Mouse (Mus musculus) liver, postnatal 0 days (tissue): ENCODE results near the gene Prkca. TPM values are rescaled to one million over a fixed set of nuclear protein-coding genes. Genes with fewer than 3 reads are reported as not detected.

Experiments used
- ATAC-seq: fragments of 200-750 bp; cut with Nextera tagmentation; 2 replicates; pipeline ENCODE4 v1.8.0; 2017; ENCODE audit warnings: mild to moderate bottlenecking, moderate library complexity
- DNase-seq: peaks from one replicate; pipeline ENCODE4 v3.0.0-alpha.2; 2016
- H3K27ac ChIP-seq: fragments of 300-500 bp; sonication (generic); 2 replicates; pipeline ENCODE4 v1.5.1; 2014; ENCODE audit warnings: antibody characterized with exemption, moderate library complexity, mild to moderate bottlenecking, low read depth
- H3K27me3 ChIP-seq: fragments of 300-500 bp; sonication (generic); 2 replicates; pipeline ENCODE4 v1.6.1; 2014; ENCODE audit warnings: low read length, control low read depth, mixed read lengths; ENCODE audit not compliant: insufficient read depth
- H3K36me3 ChIP-seq: fragments of 300-500 bp; sonication (generic); replicated peaks from 2 replicates; pipeline ENCODE4 v1.6.1; 2014; ENCODE audit warnings: mild to moderate bottlenecking, control low read depth, low read length, moderate library complexity, mixed read lengths; ENCODE audit not compliant: insufficient read depth
- H3K4me1 ChIP-seq: fragments of 300-500 bp; sonication (generic); 2 replicates; pipeline ENCODE4 v1.6.1; 2014; ENCODE audit warnings: antibody characterized with exemption, mild to moderate bottlenecking, control low read depth; ENCODE audit not compliant: insufficient read depth
- H3K4me2 ChIP-seq: fragments of 300-500 bp; sonication (generic); 2 replicates; pipeline ENCODE4 v1.6.1; 2014; ENCODE audit warnings: low read depth, mild to moderate bottlenecking, low read length, moderate library complexity, mixed read lengths
- H3K4me3 ChIP-seq: fragments of 300-500 bp; sonication (generic); 2 replicates; pipeline ENCODE4 v1.5.1; 2014; ENCODE audit warnings: low read depth, low read length
- H3K9ac ChIP-seq: fragments of 300-500 bp; sonication (generic); replicated peaks from 2 replicates; pipeline ENCODE4 v1.6.1; 2014; ENCODE audit warnings: mild to moderate bottlenecking, moderate library complexity
- H3K9me3 ChIP-seq: fragments of 300-500 bp; sonication (generic); 2 replicates; pipeline ENCODE4 v1.6.1; 2016; ENCODE audit warnings: mild to moderate bottlenecking, control low read depth, low read length, mixed read lengths
- CTCF ChIP-seq: sonication (generic); IDR thresholded peaks from 2 replicates; pipeline ENCODE4 v1.5.1; 2016; ENCODE audit warnings: antibody characterized with exemption, low read depth
- EP300 ChIP-seq: IDR thresholded peaks from 2 replicates; pipeline ENCODE4 v1.6.1; 2016; ENCODE audit warnings: antibody characterized with exemption, low read depth, mild to moderate bottlenecking
- WGBS: fragments of 180-500 bp; shearing (Covaris S2); extraction: QIAGEN DNeasy Blood & Tissue Kit; methylation state at CpG from one replicate; pipeline ENCODE4 v1.1.7; 2014; ENCODE audit not compliant: insufficient replicate concordance; 5-methylcytosine and 5-hydroxymethylcytosine counted together
- polyA plus RNA-seq: library from polyadenylated mRNA; unstranded; fragments of >200 nt; fragmentation: Nextera tagmentation; extraction: Ambion mirVana; gene quantifications from 2 replicates; pipeline ENCODE4 v1.2.1, GENCODE M21; 2015

The Prkca gene
- polyA plus RNA-seq, 1 experiment from 2014 or later = 3.0 TPM

DNA sequence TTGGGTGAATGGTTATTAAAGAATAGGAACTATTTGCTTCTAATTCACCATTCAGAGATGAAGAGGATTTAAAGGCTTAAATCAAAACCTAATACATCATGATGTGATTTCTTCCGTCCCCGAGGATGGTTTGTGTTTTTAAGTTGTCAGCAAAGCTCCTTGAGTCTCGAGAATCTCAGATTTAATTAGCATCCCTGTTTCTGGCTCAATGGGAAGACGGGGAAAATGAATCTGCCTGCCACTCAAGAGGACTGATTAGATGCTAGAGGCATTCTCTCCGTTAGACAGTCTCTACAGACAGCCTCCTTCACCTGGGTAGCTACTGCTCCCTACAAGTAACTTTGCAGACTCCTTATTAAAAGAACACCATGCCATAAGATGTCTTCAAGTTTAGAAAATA lies 396.9 kb downstream of the Prkca start:
- 74% methylated on average over 5 of the region's 5 CpGs for WGBS
- DNase-seq (no peak), ATAC-seq (no peak)
- Histone ChIP-seq H3K4me3 (no peak overlapping the region), H3K27me3 (no peaks in the 10 kb centered on the region), H3K9me3 (no peaks in the 10 kb centered on the region), H3K36me3 (peaks cover 14% of the 10 kb centered on the region), H3K27ac (no peak overlapping the region), H3K4me1 (no peaks in the 10 kb centered on the region), H3K4me2 (no peak overlapping the region), H3K9ac (no peak overlapping the region)
- TF ChIP-seq EP300 (no peak), CTCF (no peak)

DNA sequence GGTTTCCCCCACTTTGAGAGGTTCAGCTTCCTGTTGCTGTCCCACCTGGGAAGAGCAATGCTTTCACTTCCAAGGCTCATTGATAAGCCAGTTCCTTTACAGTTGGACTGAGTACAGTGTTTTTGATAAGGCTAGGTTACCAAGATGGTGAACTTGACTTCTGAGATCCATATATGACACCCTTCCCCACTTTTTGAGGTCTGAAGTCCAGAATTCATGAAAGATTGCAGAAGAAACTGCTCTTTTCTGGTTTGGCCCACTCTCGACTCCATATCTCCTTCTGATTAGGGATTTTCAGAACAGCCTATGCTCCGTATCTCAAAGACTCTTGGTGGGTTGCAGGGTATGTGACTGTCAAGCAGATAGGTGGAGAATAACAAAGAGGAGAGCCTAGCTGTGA lies 406.8 kb downstream of the Prkca start:
- no peak overlapping the region for H3K4me2 ChIP-seq
- TF ChIP-seq EP300 (no peak), CTCF (no peak)
- H3K27ac ChIP-seq = no peak overlapping the region
- ATAC-seq (no peak), DNase-seq (no peak)
- H3K36me3 ChIP-seq = peaks cover 19% of the 10 kb centered on the region
- no peak overlapping the region for H3K4me3 ChIP-seq
- H3K4me1 ChIP-seq = no peaks in the 10 kb centered on the region
- no peak overlapping the region for H3K9ac ChIP-seq
- 0 out of 2 replicates have a peak, but pooled peaks cover 2% of the 10 kb centered on the region for H3K9me3 ChIP-seq
- no peaks in the 10 kb centered on the region for H3K27me3 ChIP-seq
- 88% methylated on average over 2 of the region's 2 CpGs for WGBS

DNA sequence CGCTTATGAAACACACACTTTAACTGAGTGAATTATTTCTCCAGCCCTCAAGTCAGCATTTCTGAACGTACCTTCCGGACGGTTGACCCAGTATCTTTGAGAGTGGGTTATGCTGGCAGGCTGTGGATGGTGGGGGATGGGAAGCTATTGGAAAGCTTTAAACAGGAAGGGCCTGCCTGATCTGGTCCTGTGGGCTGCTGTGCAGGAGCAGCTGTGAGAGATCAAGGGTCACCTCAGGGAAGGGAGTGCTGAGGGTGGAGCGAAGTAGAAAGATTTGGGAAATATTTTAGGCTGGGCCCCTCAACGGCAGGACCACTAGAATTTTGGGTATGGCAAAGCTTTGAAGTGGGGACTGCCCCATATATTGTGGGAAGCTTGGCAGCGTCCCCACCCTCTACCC lies 412.0 kb downstream of the Prkca start:
- no peaks in the 10 kb centered on the region for H3K27me3 ChIP-seq
- no peaks in the 10 kb centered on the region for H3K9me3 ChIP-seq
- ATAC-seq = no peak
- H3K4me3 ChIP-seq = no peak overlapping the region
- WGBS = 54% methylated on average over 7 of the region's 7 CpGs
- TF ChIP-seq EP300 (no peak), CTCF (no peak)
- no peak overlapping the region for H3K9ac ChIP-seq
- H3K4me2 ChIP-seq = no peak overlapping the region
- DNase-seq = no peak
- no peaks in the 10 kb centered on the region for H3K36me3 ChIP-seq
- no peaks in the 10 kb centered on the region for H3K4me1 ChIP-seq
- H3K27ac ChIP-seq = no peak overlapping the region

GRCm38 (mm10) chr11:107931288-107931687 lies 412.4 kb downstream of the Prkca start:
- H3K27ac ChIP-seq = no peak overlapping the region
- no peaks in the 10 kb centered on the region for H3K27me3 ChIP-seq
- H3K36me3 ChIP-seq = no peaks in the 10 kb centered on the region
- no peak for ATAC-seq
- DNase-seq = no peak
- 80% methylated on average over 11 of the region's 11 CpGs for WGBS
- TF ChIP-seq CTCF (no peak), EP300 (no peak)
- H3K4me3 ChIP-seq = no peak overlapping the region
- no peaks in the 10 kb centered on the region for H3K4me1 ChIP-seq
- no peak overlapping the region for H3K4me2 ChIP-seq
- no peak overlapping the region for H3K9ac ChIP-seq
- no peaks in the 10 kb centered on the region for H3K9me3 ChIP-seq

DNA sequence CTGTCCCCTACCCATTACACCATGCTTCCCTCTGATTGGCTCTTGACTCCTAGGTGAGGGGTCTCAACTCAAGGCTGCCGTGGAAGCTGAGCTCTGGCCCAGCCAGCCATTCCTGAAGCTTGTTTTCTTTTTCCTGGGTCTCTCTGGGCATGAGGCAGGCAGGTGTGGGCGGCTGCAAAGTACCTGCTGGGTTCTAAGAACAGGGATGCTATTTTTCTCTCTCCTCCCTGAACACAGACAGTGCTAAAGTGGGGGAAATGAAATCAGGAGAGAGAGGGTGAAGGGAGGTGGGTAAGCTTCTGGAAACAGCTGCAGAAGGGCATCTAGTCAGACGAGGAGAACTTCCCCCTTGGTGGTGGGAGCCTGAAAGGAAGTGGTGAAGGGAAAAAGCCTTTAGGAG lies 414.0 kb downstream of the Prkca start:
- ATAC-seq (no peak), DNase-seq (no peak)
- no peak overlapping the region for H3K4me2 ChIP-seq
- no peaks in the 10 kb centered on the region for H3K36me3 ChIP-seq
- no peaks in the 10 kb centered on the region for H3K27me3 ChIP-seq
- H3K9ac ChIP-seq = no peak overlapping the region
- H3K4me1 ChIP-seq = no peaks in the 10 kb centered on the region
- 39% methylated on average over 3 of the region's 3 CpGs for WGBS
- H3K9me3 ChIP-seq = no peaks in the 10 kb centered on the region
- TF ChIP-seq EP300 (no peak), CTCF (no peak)
- no peak overlapping the region for H3K27ac ChIP-seq
- H3K4me3 ChIP-seq = no peak overlapping the region

- peaks cover 3% of the 10 kb centered on the region; the same call in 1 of the 2 replicates for H3K27me3 ChIP-seq
- 43% methylated on average over 16 of the region's 16 CpGs for WGBS
- H3K4me3 ChIP-seq = no peak overlapping the region
- no peaks in the 10 kb centered on the region for H3K4me1 ChIP-seq
- ATAC-seq (no peak), DNase-seq (no peak)
- no peak overlapping the region for H3K9ac ChIP-seq
- no peak overlapping the region for H3K27ac ChIP-seq
- H3K36me3 ChIP-seq = no peaks in the 10 kb centered on the region
- no peaks in the 10 kb centered on the region for H3K9me3 ChIP-seq
- TF ChIP-seq CTCF = no peak
- TF ChIP-seq EP300 = no peak
- no peak overlapping the region for H3K4me2 ChIP-seq
Observed at GRCm38 (mm10) chr11:107919852-107920508, 423.7 kb downstream of the Prkca start.

- H3K4me1 ChIP-seq = no peaks in the 10 kb centered on the region
- DNase-seq (no peak), ATAC-seq (no peak)
- 71% methylated on average over 9 of the region's 9 CpGs for WGBS
- no peaks in the 10 kb centered on the region for H3K36me3 ChIP-seq
- H3K9me3 ChIP-seq = no peaks in the 10 kb centered on the region
- no peak overlapping the region for H3K4me2 ChIP-seq
- no peak overlapping the region for H3K4me3 ChIP-seq
- H3K9ac ChIP-seq = no peak overlapping the region
- no peak overlapping the region for H3K27ac ChIP-seq
- peaks cover 12% of the 10 kb centered on the region for H3K27me3 ChIP-seq
- TF ChIP-seq CTCF (no peak), EP300 (no peak)
Observed at GRCm38 (mm10) chr11:107917721-107918235, 425.9 kb downstream of the Prkca start.
